8 mouse cellular contexts compared by ENCODE assay signal in genomic region chr12:112592985-112593734, GRCm38 (mm10). TPM values are rescaled to one million over a fixed set of nuclear protein-coding genes. Genes with fewer than 3 reads are reported as not detected.
DNase-seq lines count a peak whose midpoint lies in the region; ATAC-seq lines count a peak whose summit lies in the region.

No protein-coding gene starts in this region.

- peaks cover 44% of the 10 kb centered on the region for H3K4me1 ChIP-seq in hindbrain, embryonic 13.5 days (replicated peaks)
- H3K4me1 ChIP-seq in hindbrain, embryonic 16.5 days (ENCODE audit: control insufficient read depth, insufficient read depth, low read depth, low read length): peaks cover 25% of the 10 kb centered on the region
- peaks cover 36% of the 10 kb centered on the region for H3K4me1 ChIP-seq in midbrain, embryonic 13.5 days (replicated peaks)
- H3K4me1 ChIP-seq in midbrain, embryonic 16.5 days (ENCODE audit: control insufficient read depth, insufficient read depth, low read length): peaks cover 14% of the 10 kb centered on the region
- H3K4me1 ChIP-seq in embryonic facial prominence, embryonic 15.5 days: peaks cover 85% of the 10 kb centered on the region
- peaks cover 20% of the 10 kb centered on the region for H3K4me1 ChIP-seq in midbrain, embryonic 15.5 days

- WGBS in hindbrain, embryonic 13.5 days: 71% methylated on average over 21 of the region's 21 CpGs
- WGBS in hindbrain, embryonic 16.5 days: 66% methylated on average over 21 of the region's 21 CpGs
- WGBS in midbrain, embryonic 13.5 days: 74% methylated on average over 21 of the region's 21 CpGs
- 73% methylated on average over 21 of the region's 21 CpGs for WGBS in midbrain, embryonic 16.5 days
- WGBS in embryonic facial prominence, embryonic 15.5 days: 65% methylated on average over 21 of the region's 21 CpGs
- WGBS in midbrain, embryonic 15.5 days: 73% methylated on average over 21 of the region's 21 CpGs

- ATAC-seq in hindbrain, embryonic 13.5 days (ENCODE audit: low FRiP score): no peak
- no peak for ATAC-seq in hindbrain, embryonic 16.5 days
- ATAC-seq in midbrain, embryonic 13.5 days: no peak
- ATAC-seq in midbrain, embryonic 16.5 days: no peak
- ATAC-seq in embryonic facial prominence, embryonic 15.5 days (ENCODE audit: insufficient number of reproducible peaks, low FRiP score, low TSS enrichment, low read depth): no peak
- no peak for ATAC-seq in midbrain, embryonic 15.5 days (replicated peaks)

- H3K9ac ChIP-seq in hindbrain, embryonic 13.5 days: no peak overlapping the region
- H3K9ac ChIP-seq in hindbrain, embryonic 16.5 days (ENCODE audit: low read depth, low read length): no peak overlapping the region
- no peak overlapping the region for H3K9ac ChIP-seq in midbrain, embryonic 13.5 days (replicated peaks)
- no peak overlapping the region for H3K9ac ChIP-seq in midbrain, embryonic 16.5 days (ENCODE audit: low read depth, low read length)
- no peak overlapping the region for H3K9ac ChIP-seq in embryonic facial prominence, embryonic 15.5 days
- H3K9ac ChIP-seq in midbrain, embryonic 15.5 days: no peak overlapping the region

- 0 out of 2 replicates have a peak overlapping the region, but pooled peaks have one; percentile 23 for H3K27ac ChIP-seq in hindbrain, embryonic 13.5 days
- no peak overlapping the region for H3K27ac ChIP-seq in hindbrain, embryonic 16.5 days (ENCODE audit: low read depth, low read length)
- H3K27ac ChIP-seq in midbrain, embryonic 13.5 days: peak overlapping the region; percentile 5; the same call in 1 of the 2 replicates
- no peak overlapping the region for H3K27ac ChIP-seq in midbrain, embryonic 16.5 days (ENCODE audit: low read length)
- 0 out of 2 replicates have a peak overlapping the region, but pooled peaks have one; percentile 34 for H3K27ac ChIP-seq in embryonic facial prominence, embryonic 15.5 days (replicated peaks)
- H3K27ac ChIP-seq in midbrain, embryonic 15.5 days: no peak overlapping the region

- no peaks in the 10 kb centered on the region for H3K36me3 ChIP-seq in hindbrain, embryonic 13.5 days
- no peaks in the 10 kb centered on the region for H3K36me3 ChIP-seq in hindbrain, embryonic 16.5 days (ENCODE audit: control insufficient read depth, insufficient read depth, low read length)
- no peaks in the 10 kb centered on the region for H3K36me3 ChIP-seq in midbrain, embryonic 13.5 days
- no peaks in the 10 kb centered on the region for H3K36me3 ChIP-seq in midbrain, embryonic 16.5 days (ENCODE audit: control insufficient read depth, insufficient read depth, low read length)
- no peaks in the 10 kb centered on the region for H3K36me3 ChIP-seq in embryonic facial prominence, embryonic 15.5 days
- H3K36me3 ChIP-seq in midbrain, embryonic 15.5 days (replicated peaks): no peaks in the 10 kb centered on the region

- DNase-seq in lung, postnatal 4 days: peak; percentile 54 to 63
- no peak for DNase-seq in left cerebral cortex, postnatal 14 days (ENCODE audit: low spot score in 2 of 2)

- no peak overlapping the region for H3K4me2 ChIP-seq in hindbrain, embryonic 13.5 days
- H3K4me2 ChIP-seq in hindbrain, embryonic 16.5 days (ENCODE audit: low read length): no peak overlapping the region
- H3K4me2 ChIP-seq in midbrain, embryonic 13.5 days (replicated peaks): no peak overlapping the region
- H3K4me2 ChIP-seq in midbrain, embryonic 16.5 days (ENCODE audit: low read length): no peak overlapping the region
- H3K4me2 ChIP-seq in embryonic facial prominence, embryonic 15.5 days (replicated peaks): no peak overlapping the region
- H3K4me2 ChIP-seq in midbrain, embryonic 15.5 days: no peak overlapping the region

- H3K4me3 ChIP-seq in hindbrain, embryonic 13.5 days: no peak overlapping the region
- no peak overlapping the region for H3K4me3 ChIP-seq in hindbrain, embryonic 16.5 days (ENCODE audit: low read length)
- no peak overlapping the region for H3K4me3 ChIP-seq in midbrain, embryonic 13.5 days (replicated peaks)
- H3K4me3 ChIP-seq in midbrain, embryonic 16.5 days (ENCODE audit: low read depth, low read length): no peak overlapping the region
- no peak overlapping the region for H3K4me3 ChIP-seq in embryonic facial prominence, embryonic 15.5 days (replicated peaks)
- H3K4me3 ChIP-seq in midbrain, embryonic 15.5 days: no peak overlapping the region

- no peaks in the 10 kb centered on the region for H3K9me3 ChIP-seq in hindbrain, embryonic 13.5 days
- H3K9me3 ChIP-seq in hindbrain, embryonic 16.5 days (ENCODE audit: control insufficient read depth, low read length): no peaks in the 10 kb centered on the region
- H3K9me3 ChIP-seq in midbrain, embryonic 13.5 days: no peaks in the 10 kb centered on the region
- H3K9me3 ChIP-seq in midbrain, embryonic 16.5 days (replicated peaks; ENCODE audit: control insufficient read depth, low read length, poor library complexity, severe bottlenecking): no peaks in the 10 kb centered on the region
- no peaks in the 10 kb centered on the region for H3K9me3 ChIP-seq in embryonic facial prominence, embryonic 15.5 days (replicated peaks)
- no peaks in the 10 kb centered on the region for H3K9me3 ChIP-seq in midbrain, embryonic 15.5 days

- H3K27me3 ChIP-seq in hindbrain, embryonic 13.5 days: peaks cover 39% of the 10 kb centered on the region
- peaks cover 8% of the 10 kb centered on the region for H3K27me3 ChIP-seq in hindbrain, embryonic 16.5 days (replicated peaks; ENCODE audit: control insufficient read depth, insufficient read depth, low read length)
- peaks cover 29% of the 10 kb centered on the region for H3K27me3 ChIP-seq in midbrain, embryonic 13.5 days
- peaks cover 7% of the 10 kb centered on the region for H3K27me3 ChIP-seq in midbrain, embryonic 16.5 days (ENCODE audit: control insufficient read depth, insufficient read depth, low read depth, low read length)
- no peaks in the 10 kb centered on the region for H3K27me3 ChIP-seq in embryonic facial prominence, embryonic 15.5 days
- H3K27me3 ChIP-seq in midbrain, embryonic 15.5 days (replicated peaks): peaks cover 15% of the 10 kb centered on the region

- intact Hi-C loops in left cerebral cortex, postnatal 14 days (cut with DNase I): no loop called here

RNA-seq across cellular contexts. Expression of gene Inf2, which starts 4.6 kb away (rescaled TPM):
- polyA plus RNA-seq in hindbrain, embryonic 13.5 days (2015; fragmentation: Nextera tagmentation; extraction: Ambion mirVana): 1.1 and 1.6 TPM in 2 replicates
- polyA plus RNA-seq in hindbrain, embryonic 16.5 days (2015; fragmentation: Nextera tagmentation; extraction: Ambion mirVana): 1.0 and 1.1 TPM in 2 replicates
- 0.43 and 1.8 TPM in 2 replicates for polyA plus RNA-seq in midbrain, embryonic 13.5 days (2015; fragmentation: Nextera tagmentation; extraction: Ambion mirVana)
- 0.53 and 0.67 TPM in 2 replicates for polyA plus RNA-seq in midbrain, embryonic 16.5 days (2015; fragmentation: Nextera tagmentation; extraction: Ambion mirVana)
- 5.8 and 6.7 TPM in 2 replicates for polyA plus RNA-seq in embryonic facial prominence, embryonic 15.5 days (2015; fragmentation: Nextera tagmentation; extraction: Ambion mirVana)
- total RNA-seq in left cerebral cortex, postnatal 14 days (2021): 10 to 100 TPM; 70.1 to 84.3 TPM
- polyA plus RNA-seq in midbrain, embryonic 15.5 days (2015; fragmentation: Nextera tagmentation; extraction: Ambion mirVana): 1.0 and 2.4 TPM in 2 replicates

RNA-seq across cellular contexts. Expression of gene Adssl1, which starts 26.7 kb away (rescaled TPM):
- 3.1 and 3.2 TPM in 2 replicates for polyA plus RNA-seq in hindbrain, embryonic 13.5 days (2015; fragmentation: Nextera tagmentation; extraction: Ambion mirVana)
- polyA plus RNA-seq in hindbrain, embryonic 16.5 days (2015; fragmentation: Nextera tagmentation; extraction: Ambion mirVana): 7.7 and 7.9 TPM in 2 replicates
- polyA plus RNA-seq in midbrain, embryonic 13.5 days (2015; fragmentation: Nextera tagmentation; extraction: Ambion mirVana): 1.1 and 1.5 TPM in 2 replicates
- 4.0 and 4.2 TPM in 2 replicates for polyA plus RNA-seq in midbrain, embryonic 16.5 days (2015; fragmentation: Nextera tagmentation; extraction: Ambion mirVana)
- 12.4 and 17.5 TPM in 2 replicates for polyA plus RNA-seq in embryonic facial prominence, embryonic 15.5 days (2015; fragmentation: Nextera tagmentation; extraction: Ambion mirVana)
- total RNA-seq in left cerebral cortex, postnatal 14 days (2021): 1 to 10 TPM; 6.5 to 8.4 TPM
- 3.1 and 3.6 TPM in 2 replicates for polyA plus RNA-seq in midbrain, embryonic 15.5 days (2015; fragmentation: Nextera tagmentation; extraction: Ambion mirVana)

RNA-seq across cellular contexts. Expression of gene Siva1, which starts 51.3 kb away (rescaled TPM):
- 62.6 and 63.8 TPM in 2 replicates for polyA plus RNA-seq in hindbrain, embryonic 13.5 days (2015; fragmentation: Nextera tagmentation; extraction: Ambion mirVana)
- polyA plus RNA-seq in hindbrain, embryonic 16.5 days (2015; fragmentation: Nextera tagmentation; extraction: Ambion mirVana): 48.1 and 57.5 TPM in 2 replicates
- 83.0 and 96.5 TPM in 2 replicates for polyA plus RNA-seq in midbrain, embryonic 13.5 days (2015; fragmentation: Nextera tagmentation; extraction: Ambion mirVana)
- polyA plus RNA-seq in midbrain, embryonic 16.5 days (2015; fragmentation: Nextera tagmentation; extraction: Ambion mirVana): 41.7 and 44.1 TPM in 2 replicates
- 196 and 219 TPM in 2 replicates for polyA plus RNA-seq in embryonic facial prominence, embryonic 15.5 days (2015; fragmentation: Nextera tagmentation; extraction: Ambion mirVana)
- total RNA-seq in left cerebral cortex, postnatal 14 days (2021): 10 to 100 TPM; 14.5 to 16.8 TPM
- polyA plus RNA-seq in midbrain, embryonic 15.5 days (2015; fragmentation: Nextera tagmentation; extraction: Ambion mirVana): 51.2 and 59.2 TPM in 2 replicates

Comparison
In these comparisons a context has a peak if more than half of its experiments do, and no peak if none do; other contexts are left out.
1. H3K27ac ChIP-seq: peak in hindbrain, embryonic 13.5 days (single experiment), midbrain, embryonic 13.5 days (single experiment) and embryonic facial prominence, embryonic 15.5 days (single experiment); none in hindbrain, embryonic 16.5 days (single experiment), midbrain, embryonic 16.5 days (single experiment) and midbrain, embryonic 15.5 days (single experiment).
2. DNase-seq: peak in lung, postnatal 4 days (2 of 2); none in left cerebral cortex, postnatal 14 days (0 of 2).